Mouse (Mus musculus) spleen, postnatal 4 days (tissue): ENCODE data around the gene 4930572O03Rik.
A peak's percentile ranks its signal among the peaks of the same experiment; 100 is the strongest.
"Not testable (repeated sequence)": the region's sequence is repeated elsewhere in the genome, so short reads cannot be mapped to it uniquely, and the experiment has no call there.

ENCODE experiments used
- DNase-seq, 2 experiments: peaks; one replicate each; pipeline ENCODE4 v3.0.0; 2022; ENCODE audit warnings: low spot score in 2 of 2

The 4930572O03Rik gene

GRCm38 (mm10) chr5:15656959-15657358, at the start of gene 4930572O03Rik:
Gene 4930572O03Rik, minus strand, starts transcription at chr5:15657059.
- DNase-seq = not testable (repeated sequence)

GRCm38 (mm10) chr5:15702891-15703290, 46.0 kb upstream of the 4930572O03Rik start:
- DNase-seq = not testable (repeated sequence)

- not testable (repeated sequence) for DNase-seq
These were observed 40.9 kb upstream of the 4930572O03Rik start for GRCm38 (mm10) chr5:15697719-15698118.

- peak in 1 of 2 experiments; percentile 58 for DNase-seq
These were observed 35.0 kb upstream of the 4930572O03Rik start for GRCm38 (mm10) chr5:15691849-15692248.

GRCm38 (mm10) chr5:15690822-15691221, 34.0 kb upstream of the 4930572O03Rik start:
- DNase-seq = not testable (repeated sequence)

DNA sequence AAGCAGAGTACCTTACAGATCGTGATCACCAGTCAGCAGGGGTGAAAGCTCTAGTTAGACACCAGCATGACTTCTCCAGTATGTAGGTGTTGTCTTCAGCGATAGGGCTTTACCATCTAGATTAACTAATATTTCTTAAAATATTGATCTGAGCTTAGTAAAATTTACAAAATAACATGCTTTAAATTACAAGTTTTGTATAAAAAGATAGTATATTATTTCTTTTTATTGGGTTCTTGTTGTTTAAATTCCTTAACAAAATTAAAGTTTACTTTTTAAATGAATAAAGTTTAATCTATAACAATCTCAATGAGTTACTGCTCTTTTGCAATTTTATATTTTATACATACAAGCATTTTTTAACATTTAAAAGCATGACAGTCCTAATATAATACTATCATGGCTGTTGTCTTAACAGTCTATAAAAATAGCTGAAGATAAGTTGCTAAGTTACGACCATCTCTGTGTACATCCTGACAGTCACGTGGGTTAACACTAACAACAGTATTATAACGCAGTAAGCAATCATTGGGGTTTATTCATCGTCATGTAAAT, 32.9 kb upstream of the 4930572O03Rik start:
- not testable (repeated sequence) for DNase-seq

GRCm38 (mm10) chr5:15688874-15689658, 32.2 kb upstream of the 4930572O03Rik start:
- not testable (repeated sequence) for DNase-seq

DNA sequence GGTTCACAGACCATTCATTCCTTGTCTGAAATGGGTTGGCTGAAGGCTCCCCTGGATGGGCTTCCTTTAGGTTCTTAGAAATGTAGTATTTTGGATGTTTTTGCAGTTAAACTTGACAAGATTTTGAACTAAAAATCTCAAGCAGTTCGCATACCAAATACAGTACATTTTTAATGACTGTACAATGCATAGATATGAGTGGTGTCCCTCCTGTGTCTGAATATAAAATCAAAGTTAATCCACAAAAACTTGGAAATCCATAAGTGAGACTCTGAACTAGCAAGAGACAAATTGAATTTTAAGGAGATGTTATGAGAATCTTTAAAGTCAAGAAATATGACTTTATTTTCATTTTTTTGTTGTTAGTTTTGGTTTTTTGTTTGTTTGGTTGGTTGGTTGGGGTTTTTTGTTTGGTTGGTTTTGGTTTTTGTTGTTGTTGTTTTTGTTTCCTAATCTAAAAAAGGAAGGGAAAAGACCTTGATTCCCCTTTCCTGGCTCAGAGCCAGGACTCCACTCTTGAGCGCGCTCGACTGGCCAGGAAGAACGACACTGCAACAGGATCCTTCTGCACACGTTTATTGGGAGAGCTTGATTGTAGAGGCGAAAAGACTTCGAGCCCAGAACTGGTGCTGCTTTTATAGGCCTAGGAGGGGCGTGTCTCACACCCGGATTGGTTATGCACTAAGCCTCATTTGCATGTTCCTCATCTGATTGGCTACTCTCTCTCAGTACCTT, 24.6 kb upstream of the 4930572O03Rik start:
- not testable (repeated sequence) for DNase-seq

GRCm38 (mm10) chr5:15679980-15680949, 23.4 kb upstream of the 4930572O03Rik start:
- DNase-seq = not testable (repeated sequence)

GRCm38 (mm10) chr5:15678907-15679306, 22.0 kb upstream of the 4930572O03Rik start:
- DNase-seq = not testable (repeated sequence)

GRCm38 (mm10) chr5:15677750-15678149, 20.9 kb upstream of the 4930572O03Rik start:
- DNase-seq = not testable (repeated sequence)

- not testable (repeated sequence) for DNase-seq
These were observed 17.8 kb upstream of the 4930572O03Rik start for GRCm38 (mm10) chr5:15674429-15675244.

GRCm38 (mm10) chr5:15673989-15674388, 17.1 kb upstream of the 4930572O03Rik start:
- DNase-seq = not testable (repeated sequence)

GRCm38 (mm10) chr5:15670789-15671188, 13.9 kb upstream of the 4930572O03Rik start:
- not testable (repeated sequence) for DNase-seq

DNA sequence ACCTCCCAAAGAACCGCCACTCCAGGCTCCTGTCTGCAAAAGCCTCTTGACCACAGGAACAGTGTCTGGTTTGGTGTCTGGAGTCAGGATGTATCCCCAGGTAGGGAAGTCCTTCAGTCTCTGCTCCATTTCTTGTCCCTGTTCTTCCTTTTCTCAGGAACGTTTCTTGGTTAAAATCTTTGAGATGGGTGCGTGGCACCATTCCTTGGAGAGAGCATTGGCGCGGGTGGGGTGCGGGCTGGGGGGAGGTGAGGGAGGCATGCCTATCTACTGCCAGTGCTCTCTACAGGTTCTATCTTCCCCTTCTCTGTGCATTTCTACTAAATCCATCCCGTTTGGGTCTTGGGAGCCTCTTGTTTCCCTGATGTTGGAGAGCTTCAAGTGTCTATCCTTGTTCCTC, 7.0 kb upstream of the 4930572O03Rik start:
- peak in 1 of 2 experiments; percentile 58 for DNase-seq

GRCm38 (mm10) chr5:15652334-15652733, 4.5 kb downstream of the 4930572O03Rik start:
- not testable (repeated sequence) for DNase-seq

- not testable (repeated sequence) for DNase-seq
These were observed 11.2 kb downstream of the 4930572O03Rik start for GRCm38 (mm10) chr5:15645707-15646106.

DNA sequence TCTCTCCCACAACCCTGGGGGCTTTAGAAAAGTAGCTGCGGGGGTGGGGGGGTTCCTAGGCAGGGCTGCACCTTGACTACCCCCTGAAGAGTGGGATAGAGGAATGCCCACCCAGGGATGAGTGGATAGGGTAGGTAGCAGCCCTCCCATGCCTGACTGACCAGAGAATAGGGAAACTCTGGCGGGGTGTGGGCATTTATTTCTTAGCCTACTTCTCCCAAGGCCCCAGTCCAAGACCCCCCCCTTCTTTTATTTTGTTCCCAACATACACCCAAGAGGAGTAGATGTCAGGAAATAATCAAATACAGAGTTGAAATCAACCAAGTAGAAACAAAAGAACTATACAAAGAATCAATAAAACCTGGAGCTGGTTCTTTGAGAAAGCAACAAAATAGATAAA, 19.2 kb downstream of the 4930572O03Rik start:
- DNase-seq = peak in 1 of 2 experiments; percentile 53

DNA sequence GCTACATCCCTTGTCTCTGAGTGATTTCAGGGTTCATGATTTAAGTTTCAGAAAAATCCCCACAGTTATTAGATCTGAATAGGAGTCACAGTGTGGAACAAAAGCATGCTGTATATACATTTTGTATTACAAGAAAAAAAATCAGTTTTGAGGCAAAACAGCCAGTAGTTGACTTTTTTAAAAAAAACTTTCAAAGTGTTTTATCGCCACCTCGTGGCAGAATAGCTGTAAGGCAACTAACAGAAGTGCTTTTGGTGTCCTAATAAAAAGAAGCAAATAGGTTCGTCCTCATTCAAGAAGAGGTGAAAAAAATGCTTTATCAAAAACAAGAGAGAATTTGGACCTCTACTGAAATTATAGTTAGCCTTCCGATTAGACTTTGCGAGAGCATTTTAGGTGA, 26.8 kb downstream of the 4930572O03Rik start:
- not testable (repeated sequence) for DNase-seq

DNA sequence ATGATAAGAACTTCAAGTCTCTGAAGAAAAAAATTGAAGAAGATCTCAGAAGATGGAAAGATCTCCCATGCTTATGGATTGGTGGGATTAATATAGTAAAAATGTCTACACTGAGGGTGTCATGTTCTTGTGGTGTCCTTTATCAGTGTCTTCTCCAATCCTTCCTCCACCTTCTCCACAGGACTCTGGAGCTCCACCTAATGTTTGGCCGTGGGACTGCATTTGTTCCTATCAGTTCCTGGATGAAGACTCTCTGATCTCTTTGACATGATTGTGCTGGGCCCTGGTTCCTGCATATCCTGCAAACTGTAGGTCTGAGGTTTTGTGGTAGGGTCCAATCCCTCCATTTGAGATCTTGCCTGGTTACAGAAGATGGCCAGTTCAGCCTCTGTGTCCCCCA, 28.7 kb downstream of the 4930572O03Rik start:
- DNase-seq = not testable (repeated sequence)
